Mouse (Mus musculus) 416B (cell line): ENCODE results near the gene Olfr1501.
A peak's percentile ranks its signal among the peaks of the same experiment; 100 is the strongest.
"Not testable (repeated sequence)": the region's sequence is repeated elsewhere in the genome, so short reads cannot be mapped to it uniquely, and the experiment has no call there.

Experiments
- DNase-seq: peaks from one replicate; pipeline ENCODE4 v3.0.0; 2011; ENCODE audit warnings: low read depth

The Olfr1501 gene

GRCm38 (mm10) chr19:13850592-13850991 lies at the start of gene Olfr1501:
Olfr1501 (minus strand) TSS chr19:13850692.
- not testable (repeated sequence) for DNase-seq

GRCm38 (mm10) chr19:13897828-13898227 lies 47.3 kb upstream of the Olfr1501 start, which contains the start of gene Olfr1504:
Olfr1504 (minus strand) TSS chr19:13897928.
- DNase-seq: no peak

- DNase-seq: no peak
Observed at GRCm38 (mm10) chr19:13861495-13861894, 11.0 kb upstream of the Olfr1501 start, which contains the start of gene Olfr1502. Olfr1502 (plus strand) TSS chr19:13861795.

- DNase-seq: no peak
Observed at GRCm38 (mm10) chr19:13830388-13830787, 20.1 kb downstream of the Olfr1501 start, which contains the start of gene Olfr1500. Olfr1500 (minus strand) TSS chr19:13830488.

GRCm38 (mm10) chr19:13828447-13828846 lies 22.0 kb downstream of the Olfr1501 start:
- no peak for DNase-seq

- peak; percentile 67 for DNase-seq
Observed at GRCm38 (mm10) chr19:13820847-13821246, 29.6 kb downstream of the Olfr1501 start.

GRCm38 (mm10) chr19:13819347-13819746 lies 31.1 kb downstream of the Olfr1501 start, which contains the start of gene Olfr1499:
Olfr1499 (minus strand) TSS chr19:13819447.
- no peak for DNase-seq

GRCm38 (mm10) chr19:13818827-13819226 lies 31.7 kb downstream of the Olfr1501 start:
- DNase-seq: peak; percentile 72

GRCm38 (mm10) chr19:13812823-13813222 lies 37.7 kb downstream of the Olfr1501 start:
- peak; percentile 38 for DNase-seq

- not testable (repeated sequence) for DNase-seq
Observed at GRCm38 (mm10) chr19:13805486-13805885, 45.0 kb downstream of the Olfr1501 start.

- no peak for DNase-seq
Observed at GRCm38 (mm10) chr19:13798102-13798501, 52.4 kb downstream of the Olfr1501 start, which contains the start of gene Olfr1497. Olfr1497 (minus strand) TSS chr19:13798202.
